Mouse (Mus musculus): ENCODE data around the gene Prkar2b.

- no peak for TF ChIP-seq TBP (conservative IDR thresholded peaks at IDR 0.05; ENCODE audit: low read depth, low read length)
- no peak for TF ChIP-seq CTCF (conservative IDR thresholded peaks at IDR 0.05 in 1 of 2, IDR thresholded peaks at IDR 0.05 in 1 of 2; ENCODE audit: low read depth in 2 of 2, low read length in 2 of 2)
- no peak for TF ChIP-seq MXI1 (IDR thresholded peaks at IDR 0.05; ENCODE audit: low read depth, low read length)
- TF ChIP-seq POLR2AphosphoS2 (IDR thresholded peaks at IDR 0.05; ENCODE audit: low read depth, low read length) = no peak
- no peak for TF ChIP-seq GABPA (IDR thresholded peaks at IDR 0.05; ENCODE audit: insufficient replicate concordance, low read depth, low read length)
- no peak for TF ChIP-seq ZNF384 (IDR thresholded peaks at IDR 0.05; ENCODE audit: low read depth, low read length)
- no peak for TF ChIP-seq NELFE (IDR thresholded peaks at IDR 0.05; ENCODE audit: low read depth, low read length)
- TF ChIP-seq ZC3H11A (IDR thresholded peaks at IDR 0.05; ENCODE audit: low read depth, low read length) = no peak
- no peak for TF ChIP-seq ZMIZ1 (IDR thresholded peaks at IDR 0.05; ENCODE audit: low read depth, low read length)
- no peak for TF ChIP-seq EP300 (IDR thresholded peaks at IDR 0.05; ENCODE audit: low read length)
- no peak for TF ChIP-seq POLR2A (IDR thresholded peaks at IDR 0.05; ENCODE audit: low read depth, low read length)
- TF ChIP-seq BHLHE40 (IDR thresholded peaks at IDR 0.05; ENCODE audit: low read depth, low read length) = no peak
- TF ChIP-seq MYC (IDR thresholded peaks at IDR 0.05; ENCODE audit: low read depth, low read length) = no peak
- no peak for TF ChIP-seq MAX (IDR thresholded peaks at IDR 0.05; ENCODE audit: low read length)
Observed at GRCm38 (mm10) chr12:31937613-31938012, 123.5 kb downstream of the Prkar2b start.
